Mouse (Mus musculus): ENCODE data around the gene Sec24c.

- TF ChIP-seq CTCF (IDR thresholded peaks at IDR 0.05; ENCODE audit: low read depth) (peak; percentile 69), EP300 (IDR thresholded peaks at IDR 0.05; ENCODE audit: low read depth) (no peak)
These were observed 22.9 kb downstream of the Sec24c start for GRCm38 (mm10) chr14:20696986-20697385.
